Mouse (Mus musculus) kidney, embryonic 14.5 days (tissue): ENCODE results near the gene Psd. TPM values are rescaled to one million over a fixed set of nuclear protein-coding genes. Genes with fewer than 3 reads are reported as not detected.

Experiments used
- ATAC-seq: fragments of 200-750 bp; cut with Nextera tagmentation; 2 replicates; pipeline ENCODE4 v1.8.0; 2017; ENCODE audit warnings: moderate number of reproducible peaks, mild to moderate bottlenecking, moderate TSS enrichment, moderate library complexity; ENCODE audit not compliant: low FRiP score, low TSS enrichment
- H3K27ac ChIP-seq: fragments of 300-500 bp; sonication (generic); 2 replicates; pipeline ENCODE4 v1.5.1; 2014; ENCODE audit warnings: low read depth, mild to moderate bottlenecking, low read length, moderate library complexity, mixed read lengths
- H3K27me3 ChIP-seq: fragments of 300-500 bp; sonication (generic); 2 replicates; pipeline ENCODE4 v1.6.1; 2014; ENCODE audit warnings: mild to moderate bottlenecking, low read length; ENCODE audit not compliant: control insufficient read depth, insufficient read depth
- H3K36me3 ChIP-seq: fragments of 300-500 bp; sonication (generic); 2 replicates; pipeline ENCODE4 v1.6.1; 2014; ENCODE audit warnings: low read length, mixed read lengths; ENCODE audit not compliant: control insufficient read depth, insufficient read depth
- H3K4me1 ChIP-seq: fragments of 300-500 bp; sonication (generic); 2 replicates; pipeline ENCODE4 v1.6.1; 2014; ENCODE audit warnings: low read length, mixed read lengths; ENCODE audit not compliant: control insufficient read depth, insufficient read depth
- H3K4me2 ChIP-seq: fragments of 300-500 bp; sonication (generic); replicated peaks from 2 replicates; pipeline ENCODE4 v1.6.1; 2014; ENCODE audit warnings: low read depth, mild to moderate bottlenecking, low read length
- H3K4me3 ChIP-seq: fragments of 300-500 bp; sonication (generic); 2 replicates; pipeline ENCODE4 v1.5.1; 2014; ENCODE audit warnings: mild to moderate bottlenecking, low read length
- H3K9ac ChIP-seq: fragments of 300-500 bp; sonication (generic); 2 replicates; pipeline ENCODE4 v1.6.1; 2014; ENCODE audit warnings: low read depth, mild to moderate bottlenecking, low read length, moderate library complexity
- H3K9me3 ChIP-seq: fragments of 300-500 bp; sonication (generic); 2 replicates; pipeline ENCODE4 v1.6.1; 2016; ENCODE audit warnings: low read length; ENCODE audit not compliant: control insufficient read depth
- WGBS: fragments of 180-500 bp; shearing (Covaris S2); extraction: QIAGEN DNeasy Blood & Tissue Kit; methylation state at CpG from one replicate; pipeline ENCODE4 v1.1.7; 2014; 5-methylcytosine and 5-hydroxymethylcytosine counted together
- polyA plus RNA-seq: library from polyadenylated mRNA; unstranded; fragments of >200 nt; fragmentation: Nextera tagmentation; extraction: Ambion mirVana; gene quantifications from 2 replicates; pipeline ENCODE4 v1.2.1, GENCODE M21; 2014

Psd gene
- polyA plus RNA-seq, 1 experiment from 2014 or later = 1.7 TPM

DNA sequence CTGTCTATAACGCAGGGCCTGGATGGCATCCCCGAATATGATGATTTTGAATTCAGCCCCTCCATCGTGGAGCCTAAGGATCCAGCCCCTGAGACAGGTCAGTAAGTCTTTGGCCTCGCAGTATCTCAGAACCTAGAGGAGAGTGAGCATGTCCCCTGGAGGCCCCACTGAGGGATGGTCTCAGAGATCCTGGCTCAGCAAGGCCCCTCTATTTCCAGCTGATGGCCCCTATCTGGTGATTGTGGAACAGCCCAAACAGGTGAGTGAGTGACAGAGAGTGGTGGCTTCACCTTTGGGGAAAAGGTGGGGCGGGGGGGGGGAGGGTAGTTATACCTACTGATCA lies 20.7 kb downstream of the Psd start:
- ATAC-seq = no peak
- peaks cover 10% of the 10 kb centered on the region; the same call in 1 of the 2 replicates for H3K27me3 ChIP-seq
- 55% methylated on average over 5 of the region's 5 CpGs for WGBS
- peaks cover 10% of the 10 kb centered on the region for H3K36me3 ChIP-seq
- H3K4me2 ChIP-seq = peak overlapping the region; percentile 98
- peaks cover 14% of the 10 kb centered on the region for H3K4me1 ChIP-seq
- peak overlapping the region; percentile 63; the same call in 1 of the 2 replicates for H3K9ac ChIP-seq
- peak overlapping the region; percentile 73 for H3K4me3 ChIP-seq
- H3K27ac ChIP-seq = no peak overlapping the region
- no peaks in the 10 kb centered on the region for H3K9me3 ChIP-seq

DNA sequence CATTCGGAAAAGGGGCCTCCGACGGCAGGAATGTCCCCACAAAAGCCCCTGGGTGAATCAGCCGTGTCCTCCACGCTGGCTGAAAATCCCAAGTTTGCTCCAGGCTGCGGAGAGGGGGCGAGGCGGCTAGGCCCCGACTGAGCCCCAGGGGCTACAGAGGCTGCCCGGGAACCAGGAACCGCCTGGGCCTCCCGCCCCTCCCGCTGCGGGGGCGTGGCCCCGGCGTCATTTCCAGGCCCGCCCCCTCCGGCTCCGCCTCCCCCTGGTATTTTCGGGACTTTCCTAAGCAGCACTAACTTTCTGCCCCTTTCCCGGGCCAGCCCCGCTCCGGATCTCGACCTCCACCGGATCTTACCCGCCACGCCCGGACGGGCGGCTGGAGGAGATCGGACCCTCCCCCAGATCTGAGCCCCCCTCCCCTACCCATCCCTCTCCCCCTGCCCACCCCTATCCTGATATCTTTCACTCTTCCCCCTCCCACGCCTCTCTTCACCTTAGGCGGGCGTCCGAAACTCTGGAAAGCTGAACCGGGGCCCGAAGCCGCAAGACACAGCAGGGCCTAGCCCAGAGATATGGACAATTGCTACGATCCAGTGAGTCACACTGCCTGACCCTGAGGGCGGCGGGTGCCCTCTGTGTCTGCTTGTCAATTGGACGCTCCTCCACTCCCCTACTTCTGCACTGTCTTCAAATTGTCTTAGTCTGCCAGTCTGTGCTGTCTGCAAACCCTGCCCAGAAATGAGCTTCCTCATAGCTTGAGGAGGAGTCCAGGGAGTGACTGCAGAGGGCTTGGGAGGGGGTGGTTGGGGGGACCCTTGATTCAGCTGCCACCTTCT lies 21.3 kb downstream of the Psd start:
- peak overlapping the region; percentile 63 for H3K9ac ChIP-seq
- H3K27me3 ChIP-seq = peaks cover 10% of the 10 kb centered on the region; the same call in 1 of the 2 replicates
- H3K27ac ChIP-seq = peak overlapping the region; percentile 82
- peaks cover 5% of the 10 kb centered on the region for H3K36me3 ChIP-seq
- peaks cover 14% of the 10 kb centered on the region for H3K4me1 ChIP-seq
- peak overlapping the region; percentile 98 for H3K4me2 ChIP-seq
- H3K4me3 ChIP-seq = peak overlapping the region; percentile 73
- peak; percentile 64 for ATAC-seq
- WGBS = under 1% methylated on average over 42 of the region's 43 CpGs
- no peaks in the 10 kb centered on the region for H3K9me3 ChIP-seq

DNA sequence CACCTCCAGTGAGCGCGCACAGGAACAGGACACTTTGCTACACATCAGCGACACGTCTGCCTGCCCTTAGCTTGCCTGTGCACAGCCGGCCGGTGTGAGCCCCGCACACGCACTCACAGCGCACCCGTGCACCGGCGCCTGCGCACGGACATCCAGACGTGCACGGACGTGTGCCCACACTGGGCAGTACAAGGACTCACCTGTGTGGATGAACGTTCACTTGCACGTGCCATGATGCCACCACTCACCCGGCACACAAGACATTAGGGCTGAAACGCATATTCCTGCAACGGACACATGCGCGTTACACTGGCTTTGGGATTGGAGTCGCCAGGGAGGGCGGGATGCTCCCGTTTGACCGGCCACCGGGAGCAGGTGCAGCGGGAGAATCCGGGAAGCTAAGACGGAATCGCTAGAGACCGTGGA lies 22.0 kb downstream of the Psd start:
- peaks cover 14% of the 10 kb centered on the region for H3K4me1 ChIP-seq
- H3K4me3 ChIP-seq = peak overlapping the region; percentile 73
- peaks cover 4% of the 10 kb centered on the region; the same call in 1 of the 2 replicates for H3K36me3 ChIP-seq
- peaks cover 10% of the 10 kb centered on the region; the same call in 1 of the 2 replicates for H3K27me3 ChIP-seq
- no peaks in the 10 kb centered on the region for H3K9me3 ChIP-seq
- WGBS = under 1% methylated on average over 34 of the region's 34 CpGs
- peak; percentile 37 for ATAC-seq
- peak overlapping the region; percentile 63 for H3K9ac ChIP-seq
- peak overlapping the region; percentile 98 for H3K4me2 ChIP-seq
- peak overlapping the region; percentile 82 for H3K27ac ChIP-seq

DNA sequence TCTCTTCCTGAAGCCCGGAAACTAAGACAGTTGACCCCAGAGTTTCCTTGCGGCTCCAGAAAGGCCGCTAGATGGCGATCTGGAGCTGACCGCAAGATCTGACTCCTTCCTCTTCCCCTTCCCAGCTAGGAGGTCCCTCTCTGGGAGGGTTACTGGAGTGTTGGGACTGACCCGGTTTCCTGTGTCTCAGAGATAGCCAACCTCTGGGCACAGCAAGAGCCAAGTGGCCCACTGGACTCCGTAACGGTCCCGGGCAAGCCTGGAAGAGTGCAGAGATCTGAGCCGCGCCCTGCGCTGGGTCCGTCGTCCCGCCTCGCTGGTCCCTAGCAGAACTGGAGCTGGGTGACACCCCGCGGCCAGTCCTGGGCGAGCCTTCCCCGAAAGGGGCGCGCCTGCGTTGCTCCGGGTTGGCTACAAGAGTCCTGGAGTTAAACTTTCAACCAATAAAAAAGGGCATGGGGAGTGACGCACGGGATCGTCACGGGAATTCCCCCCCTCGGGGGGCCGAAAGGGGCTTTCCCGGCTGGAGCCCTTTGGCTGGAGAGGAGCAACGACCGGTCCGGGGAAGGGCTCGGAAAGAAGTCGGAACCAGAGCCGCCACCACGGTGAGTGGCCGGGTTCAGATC lies 22.6 kb downstream of the Psd start, which contains the start of gene Nfkb2:
Gene Nfkb2, plus strand, starts transcription at position 105 of the 626 bp plus-strand sequence.
- peak; percentile 89 for ATAC-seq
- Histone ChIP-seq H3K27ac (peak within 1 kb of the TSS; percentile 82), H3K9me3 (no peaks in the 10 kb centered on the region), H3K27me3 (peaks cover 8% of the 10 kb centered on the region), H3K9ac (peak within 1 kb of the TSS; percentile 63), H3K4me2 (peak within 1 kb of the TSS; percentile 98), H3K4me1 (peaks cover 14% of the 10 kb centered on the region), H3K36me3 (no peaks in the 10 kb centered on the region; the same call in 1 of the 2 replicates), H3K4me3 (peak within 1 kb of the TSS; percentile 73)
- under 1% methylated on average over 39 of the region's 39 CpGs for WGBS

DNA sequence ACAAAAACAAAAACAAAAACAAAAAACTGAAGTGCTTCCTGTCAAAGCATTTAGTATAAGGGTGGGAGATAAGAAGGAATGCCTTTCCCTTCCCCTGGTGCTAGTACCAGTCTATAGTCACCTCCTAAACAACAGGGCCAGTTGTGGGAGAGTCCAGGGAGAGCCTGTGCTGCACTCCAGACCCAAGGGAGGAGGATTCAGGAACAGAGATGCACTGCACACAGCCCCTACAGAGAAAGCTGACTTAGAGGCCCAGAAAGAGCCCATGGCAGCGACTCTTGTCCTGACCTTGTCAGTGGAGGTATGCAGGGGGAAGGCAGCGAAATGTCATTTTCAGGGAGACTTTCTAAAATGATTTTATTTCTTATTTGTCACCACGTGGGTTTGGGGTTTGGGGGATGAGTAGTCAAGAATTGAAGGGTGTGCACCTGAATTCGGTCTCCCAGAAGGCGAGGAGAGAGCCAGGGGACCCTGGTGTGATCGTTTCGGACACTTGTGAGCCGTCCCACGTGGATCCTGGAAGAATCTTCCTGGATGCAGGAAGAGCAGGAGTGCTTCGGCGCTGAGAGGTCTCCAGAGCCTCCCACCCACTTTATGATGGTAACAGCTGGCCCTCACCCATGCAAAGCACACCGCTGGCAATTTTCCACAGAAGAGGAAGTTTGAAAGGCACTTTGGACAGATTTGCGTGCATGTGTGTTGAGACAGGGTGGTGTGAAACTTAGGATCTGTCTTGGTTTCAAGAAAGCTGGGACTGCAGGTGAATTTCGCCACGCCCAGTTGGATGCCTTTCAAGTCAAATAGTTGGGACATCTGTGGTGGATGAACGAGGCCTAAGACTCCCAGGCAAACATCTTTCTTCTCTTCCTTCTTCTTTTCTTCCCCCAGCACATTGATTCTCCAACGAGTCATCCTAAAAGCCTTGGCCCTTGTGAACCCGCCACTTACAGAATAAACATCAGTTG lies 23.4 kb downstream of the Psd start:
- H3K9ac ChIP-seq = 0 out of 2 replicates have a peak overlapping the region, but pooled peaks have one; percentile 63

DNA sequence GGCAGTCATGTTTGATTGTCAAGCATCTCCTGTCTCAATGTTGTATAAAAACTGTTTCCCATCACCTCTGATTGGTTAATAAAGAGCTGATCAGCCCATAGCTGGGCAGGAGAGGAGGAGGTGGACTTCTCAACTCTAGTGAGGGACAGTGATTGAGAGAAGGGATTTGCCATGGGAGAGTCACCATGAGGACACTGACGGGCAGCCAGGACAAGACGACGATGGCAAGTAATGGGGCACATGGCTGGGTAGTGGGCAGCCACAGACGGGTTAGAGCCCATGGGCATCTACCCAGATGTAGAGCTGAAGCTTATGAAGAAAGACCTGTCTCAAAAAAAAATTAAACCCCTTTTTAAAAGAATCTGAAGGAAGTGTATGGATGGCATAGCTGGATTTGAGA lies 24.4 kb downstream of the Psd start:
- Histone ChIP-seq H3K4me1 (peaks cover 8% of the 10 kb centered on the region; the same call in 1 of the 2 replicates), H3K9ac (no peak overlapping the region), H3K9me3 (no peaks in the 10 kb centered on the region), H3K27me3 (peaks cover 4% of the 10 kb centered on the region; the same call in 1 of the 2 replicates), H3K27ac (no peak overlapping the region), H3K36me3 (no peaks in the 10 kb centered on the region), H3K4me3 (no peak overlapping the region), H3K4me2 (no peak overlapping the region)
- 90% methylated on average over 4 of the region's 4 CpGs for WGBS
- no peak for ATAC-seq

More for the DNA sequence above, 23.4 kb downstream of the Psd start:
- Histone ChIP-seq H3K27me3 (peaks cover 11% of the 10 kb centered on the region), H3K27ac (no peak overlapping the region), H3K4me2 (peak overlapping the region; percentile 98), H3K9me3 (no peaks in the 10 kb centered on the region), H3K4me3 (peak overlapping the region; percentile 73), H3K36me3 (no peaks in the 10 kb centered on the region; the same call in 1 of the 2 replicates), H3K4me1 (peaks cover 9% of the 10 kb centered on the region)
- WGBS = 57% methylated on average over 18 of the region's 18 CpGs
- no peak for ATAC-seq

DNA sequence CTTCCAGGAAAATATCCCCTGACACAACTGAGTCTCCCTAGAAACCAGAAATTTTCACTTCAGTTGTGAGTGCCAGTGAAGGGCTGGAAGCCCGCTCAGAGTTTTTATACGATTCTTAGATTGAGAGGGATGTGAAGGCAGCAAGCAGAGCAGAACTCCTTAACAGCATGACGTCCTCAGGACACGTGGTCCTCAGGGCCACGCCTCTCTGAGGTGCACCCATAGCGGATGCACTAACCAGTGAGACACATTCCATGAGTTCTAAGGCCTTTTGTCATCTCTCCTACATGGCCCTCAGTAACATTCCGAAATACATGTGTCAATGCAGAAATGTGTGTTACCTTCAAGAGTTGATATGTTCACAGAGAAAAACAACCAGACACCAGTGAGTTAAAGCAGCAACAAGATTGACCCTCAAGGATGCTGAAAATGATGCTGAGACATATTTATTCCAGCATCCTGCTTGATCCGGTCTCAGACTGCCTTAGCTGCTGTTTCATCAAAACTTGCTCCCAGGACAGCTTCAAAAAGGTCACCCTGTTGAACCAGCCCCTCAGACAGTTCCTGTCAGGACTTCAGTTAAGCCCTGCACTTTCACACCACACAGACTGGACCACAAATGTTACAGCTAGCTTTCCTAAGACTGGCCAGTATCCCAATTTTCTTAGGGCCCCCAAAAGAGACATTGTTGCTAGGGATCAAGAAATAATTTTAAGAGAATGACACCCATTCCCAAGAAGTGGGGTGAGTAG lies 26.5 kb downstream of the Psd start:
- Histone ChIP-seq H3K9ac (no peak overlapping the region), H3K4me2 (no peak overlapping the region), H3K4me3 (no peak overlapping the region), H3K36me3 (no peaks in the 10 kb centered on the region), H3K4me1 (0 out of 2 replicates have a peak, but pooled peaks cover 5% of the 10 kb centered on the region), H3K9me3 (no peaks in the 10 kb centered on the region), H3K27ac (no peak overlapping the region), H3K27me3 (peaks cover 4% of the 10 kb centered on the region; the same call in 1 of the 2 replicates)
- no peak for ATAC-seq
- WGBS = 44% methylated on average over 8 of the region's 8 CpGs

- Histone ChIP-seq H3K36me3 (no peaks in the 10 kb centered on the region), H3K4me2 (no peak overlapping the region), H3K27ac (no peak overlapping the region), H3K9me3 (no peaks in the 10 kb centered on the region), H3K4me1 (no peaks in the 10 kb centered on the region), H3K27me3 (peaks cover 4% of the 10 kb centered on the region), H3K4me3 (no peak overlapping the region), H3K9ac (no peak overlapping the region)
- ATAC-seq = no peak
- WGBS = 59% methylated on average over 4 of the region's 4 CpGs
These were observed 30.0 kb downstream of the Psd start for GRCm38 (mm10) chr19:46296938-46297337.
